Mouse (Mus musculus): ENCODE results near the gene Lrig3. TPM values are rescaled to one million over a fixed set of nuclear protein-coding genes. Genes with fewer than 3 reads are reported as not detected.

Lrig3 gene
- total RNA-seq, 2 experiments from 2014 or later = 6.6 to 8.1 TPM

- DNase-seq = no peak
These were observed 4.4 kb upstream of the Lrig3 start for GRCm38 (mm10) chr10:125961411-125962107.

GRCm38 (mm10) chr10:125964709-125965108 is 1.3 kb upstream of the Lrig3 start:
- no peak for DNase-seq

- DNase-seq = peak; percentile 65
These were observed 698 bp downstream of the Lrig3 start for GRCm38 (mm10) chr10:125966481-125967251.

GRCm38 (mm10) chr10:125967436-125968160 is 1.6 kb downstream of the Lrig3 start:
- DNase-seq = no peak

- no peak for DNase-seq
These were observed 2.5 kb downstream of the Lrig3 start for GRCm38 (mm10) chr10:125968191-125969132.

GRCm38 (mm10) chr10:125969133-125969490 is 3.1 kb downstream of the Lrig3 start:
- DNase-seq = no peak

- no peak for DNase-seq
These were observed 4.1 kb downstream of the Lrig3 start for GRCm38 (mm10) chr10:125970031-125970430.

GRCm38 (mm10) chr10:125970500-125970899 is 4.5 kb downstream of the Lrig3 start:
- no peak for DNase-seq

- DNase-seq = no peak
These were observed 7.8 kb downstream of the Lrig3 start for GRCm38 (mm10) chr10:125973726-125974125.

- no peak for DNase-seq
These were observed 16.0 kb downstream of the Lrig3 start for GRCm38 (mm10) chr10:125981938-125982337.

- no peak for DNase-seq
These were observed 18.6 kb downstream of the Lrig3 start for GRCm38 (mm10) chr10:125984473-125985035.

- no peak for DNase-seq
These were observed 19.8 kb downstream of the Lrig3 start for GRCm38 (mm10) chr10:125985795-125986194.

GRCm38 (mm10) chr10:125986443-125986842 is 20.5 kb downstream of the Lrig3 start:
- no peak for DNase-seq

- DNase-seq = no peak
These were observed 21.3 kb downstream of the Lrig3 start for GRCm38 (mm10) chr10:125987307-125987706.

GRCm38 (mm10) chr10:125988037-125988436 is 22.1 kb downstream of the Lrig3 start:
- DNase-seq = no peak

- no peak for DNase-seq
These were observed 23.9 kb downstream of the Lrig3 start for GRCm38 (mm10) chr10:125989890-125990289.

GRCm38 (mm10) chr10:125990394-125990793 is 24.4 kb downstream of the Lrig3 start:
- no peak for DNase-seq

GRCm38 (mm10) chr10:125991819-125992218 is 25.9 kb downstream of the Lrig3 start:
- DNase-seq = no peak

- peak; percentile 53 for DNase-seq
These were observed 28.9 kb downstream of the Lrig3 start for GRCm38 (mm10) chr10:125994855-125995254.

GRCm38 (mm10) chr10:125995701-125996100 is 29.7 kb downstream of the Lrig3 start:
- no peak for DNase-seq

- DNase-seq = no peak
These were observed 31.0 kb downstream of the Lrig3 start for GRCm38 (mm10) chr10:125996989-125997388.

GRCm38 (mm10) chr10:125999561-125999960 is 33.6 kb downstream of the Lrig3 start:
- no peak for DNase-seq

All from adrenal gland, postnatal 10 days (tissue).